Mouse (Mus musculus) C2C12 (cell line): ENCODE measurements around the gene Dars. TPM values are rescaled to one million over a fixed set of nuclear protein-coding genes. Genes with fewer than 3 reads are reported as not detected.

Experiments used
- H3K27me3 ChIP-seq: one replicate; pipeline ENCODE4 v1.6.1; 2011; ENCODE audit not compliant: control insufficient read depth, insufficient read depth, insufficient read length
- H3K36me3 ChIP-seq: one replicate; pipeline ENCODE4 v1.6.1; 2011; ENCODE audit not compliant: control insufficient read depth, insufficient read depth
- H3K4me3 ChIP-seq: one replicate; pipeline ENCODE4 v1.5.1; 2011; ENCODE audit warnings: mild to moderate bottlenecking, control low read depth; ENCODE audit not compliant: poor library complexity, insufficient read depth, severe bottlenecking
- H3K79me2 ChIP-seq: one replicate; pipeline ENCODE4 v1.6.1; 2011; ENCODE audit not compliant: control insufficient read depth, insufficient read depth
- H3K79me3 ChIP-seq: one replicate; pipeline ENCODE4 v1.6.1; 2011; ENCODE audit warnings: low read depth, control low read depth
- H3ac ChIP-seq: one replicate; pipeline ENCODE3; 2011; ENCODE audit warnings: low read depth; ENCODE audit not compliant: control insufficient read depth, insufficient read length
- CEBPB ChIP-seq: IDR thresholded peaks from one replicate; pipeline ENCODE4 v1.6.1; 2011; ENCODE audit warnings: low read depth, mild to moderate bottlenecking, control low read depth, moderate library complexity
- CTCF ChIP-seq: IDR thresholded peaks from one replicate; pipeline ENCODE4 v1.5.1; 2011; ENCODE audit not compliant: control insufficient read depth, insufficient read depth, insufficient read length
- FOSL1 ChIP-seq: IDR thresholded peaks from one replicate; pipeline ENCODE4 v1.8.0; 2011; ENCODE audit warnings: mild to moderate bottlenecking, low read length; ENCODE audit not compliant: poor library complexity, insufficient read depth, severe bottlenecking
- MAX ChIP-seq: IDR thresholded peaks from one replicate; pipeline ENCODE4 v1.6.1; 2011; ENCODE audit warnings: mild to moderate bottlenecking, control low read depth
- MYOD1 ChIP-seq: IDR thresholded peaks from one replicate; pipeline ENCODE4 v1.6.1; 2011; ENCODE audit warnings: low read depth; ENCODE audit not compliant: control insufficient read depth, insufficient read length
- MYOG ChIP-seq: IDR thresholded peaks from one replicate; pipeline ENCODE4 v1.6.1; 2011; ENCODE audit not compliant: control insufficient read depth, insufficient read length; ENCODE audit errors: extremely low read depth
- USF1 ChIP-seq: IDR thresholded peaks from one replicate; pipeline ENCODE4 v1.6.1; 2011; ENCODE audit warnings: low read depth, mild to moderate bottlenecking, control low read depth, moderate library complexity
- polyA plus RNA-seq: library from polyadenylated mRNA; unstranded; fragments of >200 nt; fragmentation: generic; extraction: Trizol; gene quantifications from one replicate; pipeline ENCODE4 v1.2.1, GENCODE M21; 2012; ENCODE audit warnings: missing spikeins

Dars gene
- polyA plus RNA-seq, 1 experiment: 52.3 TPM

GRCm38 (mm10) chr1:128411141-128411540, 6.0 kb downstream of the Dars start:
- Histone ChIP-seq H3K36me3 (peaks cover 42% of the 10 kb centered on the region), H3K27me3 (no peaks in the 10 kb centered on the region), H3K4me3 (no peak overlapping the region), H3ac (no peak overlapping the region), H3K79me2 (peaks cover 89% of the 10 kb centered on the region), H3K79me3 (peaks cover 58% of the 10 kb centered on the region)
- TF ChIP-seq CTCF: no peak
- TF ChIP-seq MYOG: no peak
- no peak for TF ChIP-seq CEBPB
- TF ChIP-seq USF1: no peak
- TF ChIP-seq MAX: no peak
- no peak for TF ChIP-seq FOSL1
- TF ChIP-seq MYOD1: no peak

- no peak overlapping the region for H3ac ChIP-seq
- H3K36me3 ChIP-seq: peaks cover 60% of the 10 kb centered on the region
- no peaks in the 10 kb centered on the region for H3K27me3 ChIP-seq
- H3K79me3 ChIP-seq: peaks cover 36% of the 10 kb centered on the region
- H3K79me2 ChIP-seq: peaks cover 60% of the 10 kb centered on the region
- TF ChIP-seq USF1: no peak
- TF ChIP-seq FOSL1: no peak
- TF ChIP-seq CTCF: no peak
- no peak for TF ChIP-seq MYOD1
- TF ChIP-seq MAX: no peak
- no peak for TF ChIP-seq CEBPB
- no peak for TF ChIP-seq MYOG
- no peak overlapping the region for H3K4me3 ChIP-seq
These were observed 10.3 kb downstream of the Dars start for GRCm38 (mm10) chr1:128406846-128407245.

GRCm38 (mm10) chr1:128405675-128406074, 11.5 kb downstream of the Dars start:
- TF ChIP-seq CTCF: no peak
- no peak for TF ChIP-seq MAX
- TF ChIP-seq FOSL1: no peak
- no peak for TF ChIP-seq USF1
- no peak for TF ChIP-seq MYOD1
- TF ChIP-seq MYOG: no peak
- H3ac ChIP-seq: no peak overlapping the region

GRCm38 (mm10) chr1:128405041-128405481, 12.1 kb downstream of the Dars start:
- Histone ChIP-seq H3ac (no peak overlapping the region), H3K4me3 (no peak overlapping the region), H3K27me3 (no peaks in the 10 kb centered on the region), H3K36me3 (peaks cover 68% of the 10 kb centered on the region), H3K79me3 (peaks cover 20% of the 10 kb centered on the region), H3K79me2 (peaks cover 42% of the 10 kb centered on the region)
- no peak for TF ChIP-seq USF1
- no peak for TF ChIP-seq CTCF
- no peak for TF ChIP-seq MAX
- TF ChIP-seq MYOG: no peak
- no peak for TF ChIP-seq MYOD1

More at GRCm38 (mm10) chr1:128405675-128406074, 11.5 kb downstream of the Dars start:
- Histone ChIP-seq H3K27me3 (no peaks in the 10 kb centered on the region), H3K79me3 (peaks cover 26% of the 10 kb centered on the region), H3K4me3 (no peak overlapping the region), H3K79me2 (peaks cover 48% of the 10 kb centered on the region), H3K36me3 (peaks cover 62% of the 10 kb centered on the region)

DNA sequence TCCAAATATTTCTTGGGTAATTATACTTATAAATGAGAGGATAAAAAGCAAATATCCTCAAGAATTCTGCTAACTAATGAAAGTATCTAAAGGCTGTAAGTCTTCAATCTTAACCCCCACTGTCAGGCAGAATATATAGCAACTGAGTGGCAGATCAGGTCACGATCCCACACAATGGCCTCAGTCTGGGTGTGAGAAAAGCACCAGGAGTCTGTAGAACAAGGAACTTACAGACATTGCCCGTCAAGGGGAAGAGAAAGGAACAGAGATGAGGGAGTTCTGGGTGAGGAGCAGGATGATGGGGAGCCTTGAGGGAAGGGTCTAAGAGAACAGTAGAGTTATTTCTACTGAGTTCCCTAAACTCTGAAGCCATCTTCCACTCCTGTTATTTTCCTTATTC, 16.2 kb downstream of the Dars start:
- H3K36me3 ChIP-seq: peaks cover 75% of the 10 kb centered on the region
- H3ac ChIP-seq: no peak overlapping the region
- peaks cover 33% of the 10 kb centered on the region for H3K79me2 ChIP-seq
- peaks cover 12% of the 10 kb centered on the region for H3K79me3 ChIP-seq
- TF ChIP-seq MYOD1: no peak
- TF ChIP-seq CEBPB: no peak
- TF ChIP-seq FOSL1: no peak
- no peak for TF ChIP-seq USF1
- TF ChIP-seq MYOG: no peak
- TF ChIP-seq MAX: no peak
- no peak for TF ChIP-seq CTCF
- no peak overlapping the region for H3K4me3 ChIP-seq
- H3K27me3 ChIP-seq: no peaks in the 10 kb centered on the region
